Mouse (Mus musculus): ENCODE measurements around the gene Kctd21. TPM values are rescaled to one million over a fixed set of nuclear protein-coding genes. Genes with fewer than 3 reads are reported as not detected.

Kctd21 gene
- polyA plus RNA-seq, 1 experiment from 2014 or later = 6.6 TPM

- peaks cover 38% of the 10 kb centered on the region for H3K36me3 ChIP-seq (ENCODE audit: control insufficient read depth, insufficient read depth, low read length)
Observed at GRCm38 (mm10) chr7:97302876-97303275, 29.3 kb upstream of the Kctd21 start.

GRCm38 (mm10) chr7:97303614-97304013 lies 28.5 kb upstream of the Kctd21 start:
- no peak for ATAC-seq (ENCODE audit: insufficient number of reproducible peaks, insufficient read depth, low FRiP score, low read depth)
- Histone ChIP-seq H3K36me3 (ENCODE audit: control insufficient read depth, insufficient read depth, low read length) (peaks cover 40% of the 10 kb centered on the region), H3K4me3 (ENCODE audit: low read depth, low read length) (no peak overlapping the region), H3K9me3 (ENCODE audit: control insufficient read depth, low read depth, low read length) (no peaks in the 10 kb centered on the region), H3K27ac (ENCODE audit: low read length) (no peak overlapping the region), H3K4me2 (replicated peaks; ENCODE audit: low read depth, low read length) (no peak overlapping the region), H3K27me3 (ENCODE audit: control insufficient read depth, insufficient read depth, low read length) (no peaks in the 10 kb centered on the region), H3K4me1 (ENCODE audit: control insufficient read depth, insufficient read depth, low read length) (no peaks in the 10 kb centered on the region), H3K9ac (replicated peaks; ENCODE audit: low read depth, low read length) (no peak overlapping the region)
- 67% methylated on average over 2 of the region's 2 CpGs for WGBS

More at GRCm38 (mm10) chr7:97302876-97303275, 29.3 kb upstream of the Kctd21 start:
- 79% methylated on average over 4 of the region's 4 CpGs for WGBS
- ATAC-seq (ENCODE audit: insufficient number of reproducible peaks, insufficient read depth, low FRiP score, low read depth) = no peak
- H3K4me3 ChIP-seq (ENCODE audit: low read depth, low read length) = no peak overlapping the region
- H3K27me3 ChIP-seq (ENCODE audit: control insufficient read depth, insufficient read depth, low read length) = no peaks in the 10 kb centered on the region
- H3K27ac ChIP-seq (ENCODE audit: low read length) = no peak overlapping the region
- H3K9me3 ChIP-seq (ENCODE audit: control insufficient read depth, low read depth, low read length) = no peaks in the 10 kb centered on the region
- H3K9ac ChIP-seq (replicated peaks; ENCODE audit: low read depth, low read length) = no peak overlapping the region
- no peak overlapping the region for H3K4me2 ChIP-seq (replicated peaks; ENCODE audit: low read depth, low read length)
- H3K4me1 ChIP-seq (ENCODE audit: control insufficient read depth, insufficient read depth, low read length) = no peaks in the 10 kb centered on the region

- H3K4me3 ChIP-seq (ENCODE audit: low read depth, low read length) = no peak overlapping the region
- no peak overlapping the region for H3K9ac ChIP-seq (replicated peaks; ENCODE audit: low read depth, low read length)
- no peaks in the 10 kb centered on the region for H3K4me1 ChIP-seq (ENCODE audit: control insufficient read depth, insufficient read depth, low read length)
- H3K4me2 ChIP-seq (replicated peaks; ENCODE audit: low read depth, low read length) = no peak overlapping the region
- no peaks in the 10 kb centered on the region for H3K27me3 ChIP-seq (ENCODE audit: control insufficient read depth, insufficient read depth, low read length)
- H3K9me3 ChIP-seq (ENCODE audit: control insufficient read depth, low read depth, low read length) = no peaks in the 10 kb centered on the region
- H3K27ac ChIP-seq (ENCODE audit: low read length) = no peak overlapping the region
- ATAC-seq (ENCODE audit: insufficient number of reproducible peaks, insufficient read depth, low FRiP score, low read depth) = no peak
- H3K36me3 ChIP-seq (ENCODE audit: control insufficient read depth, insufficient read depth, low read length) = peaks cover 41% of the 10 kb centered on the region
Observed at GRCm38 (mm10) chr7:97304471-97304870, 27.7 kb upstream of the Kctd21 start.

- WGBS = 84% methylated on average over 4 of the region's 4 CpGs
- no peak for ATAC-seq (ENCODE audit: insufficient number of reproducible peaks, insufficient read depth, low FRiP score, low read depth)
- Histone ChIP-seq H3K9me3 (ENCODE audit: control insufficient read depth, low read depth, low read length) (no peaks in the 10 kb centered on the region), H3K27me3 (ENCODE audit: control insufficient read depth, insufficient read depth, low read length) (no peaks in the 10 kb centered on the region), H3K4me1 (ENCODE audit: control insufficient read depth, insufficient read depth, low read length) (no peaks in the 10 kb centered on the region), H3K4me3 (ENCODE audit: low read depth, low read length) (no peak overlapping the region), H3K9ac (replicated peaks; ENCODE audit: low read depth, low read length) (no peak overlapping the region), H3K4me2 (replicated peaks; ENCODE audit: low read depth, low read length) (no peak overlapping the region), H3K36me3 (ENCODE audit: control insufficient read depth, insufficient read depth, low read length) (peaks cover 41% of the 10 kb centered on the region), H3K27ac (ENCODE audit: low read length) (no peak overlapping the region)
Observed at GRCm38 (mm10) chr7:97305206-97305605, 26.9 kb upstream of the Kctd21 start.

GRCm38 (mm10) chr7:97306813-97307212 lies 25.3 kb upstream of the Kctd21 start:
- H3K4me3 ChIP-seq (ENCODE audit: low read depth, low read length) = no peak overlapping the region
- no peaks in the 10 kb centered on the region for H3K4me1 ChIP-seq (ENCODE audit: control insufficient read depth, insufficient read depth, low read length)
- no peaks in the 10 kb centered on the region for H3K27me3 ChIP-seq (ENCODE audit: control insufficient read depth, insufficient read depth, low read length)
- H3K9me3 ChIP-seq (ENCODE audit: control insufficient read depth, low read depth, low read length) = no peaks in the 10 kb centered on the region
- WGBS = 94% methylated on average over 2 of the region's 2 CpGs
- no peak overlapping the region for H3K4me2 ChIP-seq (replicated peaks; ENCODE audit: low read depth, low read length)
- H3K36me3 ChIP-seq (ENCODE audit: control insufficient read depth, insufficient read depth, low read length) = peaks cover 41% of the 10 kb centered on the region
- no peak for ATAC-seq (ENCODE audit: insufficient number of reproducible peaks, insufficient read depth, low FRiP score, low read depth)
- H3K27ac ChIP-seq (ENCODE audit: low read length) = no peak overlapping the region
- H3K9ac ChIP-seq (replicated peaks; ENCODE audit: low read depth, low read length) = no peak overlapping the region

GRCm38 (mm10) chr7:97307546-97307945 lies 24.6 kb upstream of the Kctd21 start:
- ATAC-seq (ENCODE audit: insufficient number of reproducible peaks, insufficient read depth, low FRiP score, low read depth) = no peak
- Histone ChIP-seq H3K4me2 (replicated peaks; ENCODE audit: low read depth, low read length) (no peak overlapping the region), H3K9ac (replicated peaks; ENCODE audit: low read depth, low read length) (no peak overlapping the region), H3K27me3 (ENCODE audit: control insufficient read depth, insufficient read depth, low read length) (no peaks in the 10 kb centered on the region), H3K4me1 (ENCODE audit: control insufficient read depth, insufficient read depth, low read length) (no peaks in the 10 kb centered on the region), H3K27ac (ENCODE audit: low read length) (no peak overlapping the region), H3K36me3 (ENCODE audit: control insufficient read depth, insufficient read depth, low read length) (peaks cover 36% of the 10 kb centered on the region), H3K4me3 (ENCODE audit: low read depth, low read length) (no peak overlapping the region), H3K9me3 (ENCODE audit: control insufficient read depth, low read depth, low read length) (no peaks in the 10 kb centered on the region)
- WGBS = 96% methylated on average over 1 of the region's 1 CpGs

GRCm38 (mm10) chr7:97309461-97310340 lies 22.4 kb upstream of the Kctd21 start:
- WGBS = 81% methylated on average over 4 of the region's 4 CpGs
- peaks cover 19% of the 10 kb centered on the region for H3K36me3 ChIP-seq (ENCODE audit: control insufficient read depth, insufficient read depth, low read length)

GRCm38 (mm10) chr7:97310341-97310635 lies 21.8 kb upstream of the Kctd21 start:
- WGBS = 93% methylated on average over 3 of the region's 3 CpGs
- no peak overlapping the region for H3K4me3 ChIP-seq (ENCODE audit: low read depth, low read length)
- H3K4me1 ChIP-seq (ENCODE audit: control insufficient read depth, insufficient read depth, low read length) = no peaks in the 10 kb centered on the region
- ATAC-seq (ENCODE audit: insufficient number of reproducible peaks, insufficient read depth, low FRiP score, low read depth) = no peak
- H3K9me3 ChIP-seq (ENCODE audit: control insufficient read depth, low read depth, low read length) = no peaks in the 10 kb centered on the region
- peaks cover 18% of the 10 kb centered on the region for H3K36me3 ChIP-seq (ENCODE audit: control insufficient read depth, insufficient read depth, low read length)
- no peak overlapping the region for H3K4me2 ChIP-seq (replicated peaks; ENCODE audit: low read depth, low read length)
- H3K9ac ChIP-seq (replicated peaks; ENCODE audit: low read depth, low read length) = no peak overlapping the region
- no peak overlapping the region for H3K27ac ChIP-seq (ENCODE audit: low read length)
- H3K27me3 ChIP-seq (ENCODE audit: control insufficient read depth, insufficient read depth, low read length) = no peaks in the 10 kb centered on the region

More at GRCm38 (mm10) chr7:97309461-97310340, 22.4 kb upstream of the Kctd21 start:
- no peaks in the 10 kb centered on the region for H3K27me3 ChIP-seq (ENCODE audit: control insufficient read depth, insufficient read depth, low read length)
- H3K4me2 ChIP-seq (replicated peaks; ENCODE audit: low read depth, low read length) = no peak overlapping the region
- no peak overlapping the region for H3K9ac ChIP-seq (replicated peaks; ENCODE audit: low read depth, low read length)
- H3K9me3 ChIP-seq (ENCODE audit: control insufficient read depth, low read depth, low read length) = no peaks in the 10 kb centered on the region
- H3K27ac ChIP-seq (ENCODE audit: low read length) = no peak overlapping the region
- H3K4me1 ChIP-seq (ENCODE audit: control insufficient read depth, insufficient read depth, low read length) = no peaks in the 10 kb centered on the region
- no peak for ATAC-seq (ENCODE audit: insufficient number of reproducible peaks, insufficient read depth, low FRiP score, low read depth)
- H3K4me3 ChIP-seq (ENCODE audit: low read depth, low read length) = no peak overlapping the region

GRCm38 (mm10) chr7:97311620-97312019 lies 20.5 kb upstream of the Kctd21 start:
- WGBS = 88% methylated on average over 14 of the region's 14 CpGs
- no peak overlapping the region for H3K4me2 ChIP-seq (replicated peaks; ENCODE audit: low read depth, low read length)
- 0 out of 2 replicates have a peak, but pooled peaks have one; percentile 30 for ATAC-seq (ENCODE audit: insufficient number of reproducible peaks, insufficient read depth, low FRiP score, low read depth)
- no peak overlapping the region for H3K27ac ChIP-seq (ENCODE audit: low read length)
- H3K4me3 ChIP-seq (ENCODE audit: low read depth, low read length) = no peak overlapping the region
- no peak overlapping the region for H3K9ac ChIP-seq (replicated peaks; ENCODE audit: low read depth, low read length)
- no peaks in the 10 kb centered on the region for H3K27me3 ChIP-seq (ENCODE audit: control insufficient read depth, insufficient read depth, low read length)
- H3K9me3 ChIP-seq (ENCODE audit: control insufficient read depth, low read depth, low read length) = no peaks in the 10 kb centered on the region
- H3K4me1 ChIP-seq (ENCODE audit: control insufficient read depth, insufficient read depth, low read length) = no peaks in the 10 kb centered on the region
- H3K36me3 ChIP-seq (ENCODE audit: control insufficient read depth, insufficient read depth, low read length) = peaks cover 13% of the 10 kb centered on the region
